Mouse (Mus musculus): ENCODE results near the gene Atg10. TPM values are rescaled to one million over a fixed set of nuclear protein-coding genes. Genes with fewer than 3 reads are reported as not detected.

Gene Atg10
- total RNA-seq, 1 experiment from 2014 or later = 18.2 TPM

Other genes with a start within 250 kb of the Atg10 start
- 30.0 and 37.7 TPM in 2 replicates for gene Ssbp2, start 236.3 kb upstream of the Atg10 start, total RNA-seq (2021)

Measured in adrenal gland, postnatal 14 days (tissue).